Mouse (Mus musculus) megakaryocyte, embryonic 14.5 days (primary cell): ENCODE data around the gene Fam180a.

Source experiments
- FLI1 ChIP-seq: IDR thresholded peaks from 2 replicates; pipeline ENCODE4 v1.6.1; 2012; ENCODE audit warnings: low read length, inconsistent platforms, mixed read lengths
- GATA1 ChIP-seq: IDR thresholded peaks from 3 replicates; pipeline ENCODE4 v1.6.1; 2012; ENCODE audit warnings: mixed read lengths, low read length, inconsistent platforms, borderline replicate concordance

DNA sequence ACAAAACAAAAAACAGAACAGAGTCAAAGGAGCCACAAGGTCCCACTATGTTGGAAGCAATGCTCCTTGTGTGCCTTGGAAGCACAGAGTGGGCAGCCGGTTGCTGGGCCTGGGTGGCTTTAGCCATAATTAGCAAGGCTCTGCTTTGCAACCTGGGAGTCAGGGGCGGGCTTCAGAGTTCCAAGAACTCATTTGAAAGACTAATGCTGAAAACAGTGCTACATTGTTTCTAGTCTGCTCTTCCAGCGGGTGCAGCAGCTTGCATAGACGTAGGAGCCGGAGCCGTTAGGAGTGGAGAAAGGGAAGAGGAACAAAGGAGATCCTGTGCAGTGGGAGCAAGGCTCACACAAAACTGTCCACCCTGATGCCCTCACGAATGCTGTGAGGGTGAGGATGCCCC, 37.0 kb downstream of the Fam180a start:
- TF ChIP-seq FLI1: no peak
- no peak for TF ChIP-seq GATA1
